Mouse (Mus musculus): ENCODE data around the gene Clec11a.

Clec11a gene

GRCm38 (mm10) chr7:44275546-44275945 lies 31.2 kb downstream of the Clec11a start:
- no peak for DNase-seq

- no peak for DNase-seq
Measured at GRCm38 (mm10) chr7:44274096-44274495, 32.6 kb downstream of the Clec11a start.

- no peak for DNase-seq
Measured at GRCm38 (mm10) chr7:44273446-44273845, 33.3 kb downstream of the Clec11a start.

GRCm38 (mm10) chr7:44272546-44272945 lies 34.2 kb downstream of the Clec11a start:
- DNase-seq, result no peak

- DNase-seq, result no peak
Measured at GRCm38 (mm10) chr7:44271309-44271708, 35.4 kb downstream of the Clec11a start.

- no peak for DNase-seq
Measured at GRCm38 (mm10) chr7:44269397-44269796, 37.3 kb downstream of the Clec11a start.

GRCm38 (mm10) chr7:44268117-44268516 lies 38.6 kb downstream of the Clec11a start:
- DNase-seq, result no peak

- peak; percentile 99 for DNase-seq
Measured at GRCm38 (mm10) chr7:44262791-44263643, 43.7 kb downstream of the Clec11a start.

GRCm38 (mm10) chr7:44261147-44261546 lies 45.6 kb downstream of the Clec11a start, which contains the start of gene Gm15517:
TSS of gene Gm15517 (plus strand) at chr7:44261447.
- DNase-seq, result no peak

- no peak for DNase-seq
Measured at GRCm38 (mm10) chr7:44260410-44260809, 46.3 kb downstream of the Clec11a start.

GRCm38 (mm10) chr7:44257278-44257677 lies 49.4 kb downstream of the Clec11a start, which contains the start of gene Acp4:
TSS of gene Acp4 (minus strand) at chr7:44257378.
- DNase-seq, result no peak

- DNase-seq, result no peak
Measured at GRCm38 (mm10) chr7:44254930-44255329, 51.8 kb downstream of the Clec11a start.

GRCm38 (mm10) chr7:44253023-44253616 lies 53.6 kb downstream of the Clec11a start:
- no peak for DNase-seq

Measured in cerebellum, adult 8-10 months (tissue).